Mouse (Mus musculus): Measurements from ENCODE around the gene Gpr35. TPM values are rescaled to one million over a fixed set of nuclear protein-coding genes. Genes with fewer than 3 reads are reported as not detected.

The Gpr35 gene
- polyA plus RNA-seq (2015; fragmentation: Illumina TruSeq; extraction: RNeasy Lipid Tissue Mini Kit (QIAGEN cat#74804); ENCODE audit: insufficient read depth, low read depth, low replicate concordance): 0.31 TPM

GRCm38 (mm10) chr1:92950607-92951006 lies at the start of gene Gpr35:
Gene Gpr35 (plus strand): TSS chr1:92950865.

GRCm38 (mm10) chr1:92902786-92903185 lies 47.9 kb upstream of the Gpr35 start, which contains the start of gene Ankmy1:
Gene Ankmy1 (minus strand): TSS chr1:92902906.

GRCm38 (mm10) chr1:92906779-92907631 lies 43.7 kb upstream of the Gpr35 start, which contains the start of gene Dusp28:
Gene Dusp28 (plus strand): TSS chr1:92906981.

DNA sequence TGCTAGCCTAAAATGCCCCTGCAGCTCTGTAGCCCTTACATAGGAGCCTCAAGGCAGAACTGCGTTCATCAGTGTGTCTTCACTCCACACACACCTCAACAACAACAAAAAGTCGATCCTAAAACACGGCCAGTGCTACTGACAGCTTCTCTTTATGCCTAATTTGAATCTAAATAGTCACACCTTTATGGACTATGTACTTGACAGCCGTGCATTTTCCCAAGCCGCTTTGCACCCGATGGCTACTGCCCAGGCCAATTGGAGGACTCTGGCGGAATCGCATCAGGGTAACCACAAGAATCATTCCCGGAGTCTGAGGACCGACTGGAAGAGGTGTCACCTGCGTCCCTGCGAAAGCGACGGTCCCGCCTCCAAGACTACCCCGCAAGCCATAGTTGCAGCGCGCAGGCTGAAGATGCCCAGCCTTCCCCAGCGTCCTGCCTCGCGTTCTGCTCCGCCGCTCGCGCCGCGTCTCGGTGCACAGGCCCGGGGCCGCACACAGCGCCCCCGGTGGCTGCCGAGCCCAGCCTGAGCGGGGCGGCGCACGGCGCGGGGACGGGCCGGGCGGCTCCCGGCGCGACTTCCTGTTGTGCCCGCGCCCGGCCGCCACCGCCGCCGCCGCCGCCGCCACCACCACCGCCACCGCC lies 40.3 kb upstream of the Gpr35 start, which contains the start of gene Rnpepl1:
TSS of gene Rnpepl1 (plus strand) at position 545 of the 647 bp plus-strand sequence.

DNA sequence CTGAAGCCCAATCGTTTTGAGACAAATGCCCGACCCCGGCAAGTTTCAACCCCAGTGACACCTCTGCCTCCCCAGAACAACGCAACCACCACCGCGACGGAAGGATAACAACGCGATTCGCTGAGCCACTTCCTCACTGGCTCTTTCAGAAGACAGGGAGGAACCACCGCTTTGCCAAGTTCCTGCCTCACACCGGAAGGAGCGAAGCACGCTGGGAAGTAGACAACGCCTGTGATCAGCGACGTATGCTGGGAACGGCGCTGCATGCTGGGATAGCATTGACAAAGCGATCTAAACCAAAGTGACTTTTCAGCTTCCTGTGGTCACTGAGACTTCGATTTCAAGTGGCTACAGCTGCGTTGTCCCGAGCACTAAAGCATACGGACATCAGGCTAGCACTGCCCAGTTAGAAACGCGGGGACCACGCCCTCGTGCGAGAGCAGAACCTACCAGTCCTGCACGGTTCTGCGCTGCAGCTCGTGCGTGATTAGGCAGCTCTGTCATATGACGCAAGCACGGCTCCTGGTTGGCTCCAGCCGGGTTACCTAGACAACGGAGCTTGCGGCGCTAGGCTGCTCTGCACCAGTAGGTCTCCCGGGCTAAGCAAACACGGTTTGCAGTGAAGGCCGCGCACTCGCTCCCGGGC lies 16.4 kb upstream of the Gpr35 start, which contains the start of gene Capn10:
TSS of gene Capn10 (plus strand) at position 195 of the 646 bp plus-strand sequence.

GRCm38 (mm10) chr1:93006061-93006460 lies 55.4 kb downstream of the Gpr35 start, which contains the start of gene Aqp12:
Gene Aqp12 (plus strand): TSS chr1:93006334.

Other genes starting within 250 kb of the Gpr35 start
- 2.2 TPM for gene Gpc1, start 119.2 kb upstream of the Gpr35 start, polyA plus RNA-seq (2015; fragmentation: Illumina TruSeq; extraction: RNeasy Lipid Tissue Mini Kit (QIAGEN cat#74804); ENCODE audit: insufficient read depth, low read depth, low replicate concordance)
- gene Ankmy1, start 48.0 kb upstream of the Gpr35 start, polyA plus RNA-seq (2015; fragmentation: Illumina TruSeq; extraction: RNeasy Lipid Tissue Mini Kit (QIAGEN cat#74804); ENCODE audit: insufficient read depth, low read depth, low replicate concordance): not detected
- 5.2 TPM for gene Dusp28, start 43.9 kb upstream of the Gpr35 start, polyA plus RNA-seq (2015; fragmentation: Illumina TruSeq; extraction: RNeasy Lipid Tissue Mini Kit (QIAGEN cat#74804); ENCODE audit: insufficient read depth, low read depth, low replicate concordance)
- gene Rnpepl1, start 40.1 kb upstream of the Gpr35 start, polyA plus RNA-seq (2015; fragmentation: Illumina TruSeq; extraction: RNeasy Lipid Tissue Mini Kit (QIAGEN cat#74804); ENCODE audit: insufficient read depth, low read depth, low replicate concordance): 38.7 TPM
- gene Capn10, start 16.5 kb upstream of the Gpr35 start, polyA plus RNA-seq (2015; fragmentation: Illumina TruSeq; extraction: RNeasy Lipid Tissue Mini Kit (QIAGEN cat#74804); ENCODE audit: insufficient read depth, low read depth, low replicate concordance): 6.3 TPM
- gene Aqp12, start 55.5 kb downstream of the Gpr35 start, polyA plus RNA-seq (2015; fragmentation: Illumina TruSeq; extraction: RNeasy Lipid Tissue Mini Kit (QIAGEN cat#74804); ENCODE audit: insufficient read depth, low read depth, low replicate concordance): 97.8 TPM
- 3.3 TPM for gene Kif1a, start 151.1 kb downstream of the Gpr35 start, polyA plus RNA-seq (2015; fragmentation: Illumina TruSeq; extraction: RNeasy Lipid Tissue Mini Kit (QIAGEN cat#74804); ENCODE audit: insufficient read depth, low read depth, low replicate concordance)
- not detected for gene Agxt, start 184.4 kb downstream of the Gpr35 start, polyA plus RNA-seq (2015; fragmentation: Illumina TruSeq; extraction: RNeasy Lipid Tissue Mini Kit (QIAGEN cat#74804); ENCODE audit: insufficient read depth, low read depth, low replicate concordance)
- gene 2310007B03Rik, start 210.1 kb downstream of the Gpr35 start, polyA plus RNA-seq (2015; fragmentation: Illumina TruSeq; extraction: RNeasy Lipid Tissue Mini Kit (QIAGEN cat#74804); ENCODE audit: insufficient read depth, low read depth, low replicate concordance): not detected
- gene Crocc2, start 217.9 kb downstream of the Gpr35 start, polyA plus RNA-seq (2015; fragmentation: Illumina TruSeq; extraction: RNeasy Lipid Tissue Mini Kit (QIAGEN cat#74804); ENCODE audit: insufficient read depth, low read depth, low replicate concordance): not detected

Data from pancreas, adult 10 weeks (tissue).